Mouse (Mus musculus) limb, embryonic 10.5 days (tissue): ENCODE results near the gene Wwc1. TPM values are rescaled to one million over a fixed set of nuclear protein-coding genes. Genes with fewer than 3 reads are reported as not detected.

Experiments used
- DNase-seq: peaks from one replicate; pipeline ENCODE4 v3.0.0-alpha.2; 2017; ENCODE audit warnings: low spot score
- H3K27ac ChIP-seq: fragments of 300-500 bp; sonication (generic); 2 replicates; pipeline ENCODE4 v1.5.1; 2016; ENCODE audit warnings: mild to moderate bottlenecking
- H3K27me3 ChIP-seq: fragments of 300-500 bp; sonication (generic); 2 replicates; pipeline ENCODE4 v1.6.1; 2016; ENCODE audit warnings: low read depth, mild to moderate bottlenecking; ENCODE audit not compliant: poor library complexity, severe bottlenecking
- H3K36me3 ChIP-seq: fragments of 300-500 bp; sonication (generic); 2 replicates; pipeline ENCODE4 v1.6.1; 2016; ENCODE audit warnings: mild to moderate bottlenecking, moderate library complexity
- H3K4me1 ChIP-seq: fragments of 300-500 bp; sonication (generic); 2 replicates; pipeline ENCODE4 v1.6.1; 2016
- H3K4me3 ChIP-seq: fragments of 300-500 bp; sonication (generic); 2 replicates; pipeline ENCODE4 v1.5.1; 2016; ENCODE audit warnings: mild to moderate bottlenecking, moderate library complexity
- H3K9me3 ChIP-seq: fragments of 300-500 bp; sonication (generic); replicated peaks from 2 replicates; pipeline ENCODE4 v1.6.1; 2016; ENCODE audit warnings: mild to moderate bottlenecking
- whole genome bisulfite sequencing: fragments of 180-500 bp; shearing (Covaris S2); methylation state at CpG from one replicate; pipeline ENCODE4 v1.1.7; 2016; 5-methylcytosine and 5-hydroxymethylcytosine counted together
- polyA plus RNA-seq: library from polyadenylated mRNA; unstranded; fragments of >200 nt; fragmentation: Nextera tagmentation; extraction: Ambion mirVana; gene quantifications from 2 replicates; pipeline ENCODE4 v1.2.1, GENCODE M21; 2016

The Wwc1 gene
- polyA plus RNA-seq, 1 experiment from 2014 or later, result 2.2 TPM

GRCm38 (mm10) chr11:35888790-35889189, 91.5 kb downstream of the Wwc1 start:
- 91% methylated on average over 8 of the region's 8 CpGs for WGBS
- H3K9me3 ChIP-seq, result no peaks in the 10 kb centered on the region

GRCm38 (mm10) chr11:35882777-35883176, 97.5 kb downstream of the Wwc1 start:
- Histone ChIP-seq H3K4me1 (peaks cover 7% of the 10 kb centered on the region), H3K36me3 (no peaks in the 10 kb centered on the region), H3K4me3 (no peak overlapping the region), H3K9me3 (no peaks in the 10 kb centered on the region), H3K27ac (no peak overlapping the region), H3K27me3 (no peaks in the 10 kb centered on the region)
- 97% methylated on average over 6 of the region's 6 CpGs for WGBS
- DNase-seq, result no peak

More at GRCm38 (mm10) chr11:35888790-35889189, 91.5 kb downstream of the Wwc1 start:
- no peak for DNase-seq
- Histone ChIP-seq H3K27me3 (no peaks in the 10 kb centered on the region), H3K27ac (no peak overlapping the region), H3K36me3 (0 out of 2 replicates have a peak, but pooled peaks cover 3% of the 10 kb centered on the region), H3K4me3 (no peak overlapping the region), H3K4me1 (peaks cover 11% of the 10 kb centered on the region)

- 55% methylated on average over 4 of the region's 4 CpGs for WGBS
- no peak overlapping the region for H3K4me3 ChIP-seq
- H3K4me1 ChIP-seq, result peaks cover 28% of the 10 kb centered on the region
- H3K27me3 ChIP-seq, result peaks cover 9% of the 10 kb centered on the region; the same call in 1 of the 2 replicates
- H3K9me3 ChIP-seq, result no peaks in the 10 kb centered on the region
- H3K36me3 ChIP-seq, result no peaks in the 10 kb centered on the region
- no peak for DNase-seq
- 0 out of 2 replicates have a peak overlapping the region, but pooled peaks have one; percentile 54 for H3K27ac ChIP-seq
Observed at GRCm38 (mm10) chr11:35878559-35878897, 101.8 kb downstream of the Wwc1 start.

GRCm38 (mm10) chr11:35877651-35878558, 102.4 kb downstream of the Wwc1 start:
- WGBS, result 56% methylated on average over 14 of the region's 14 CpGs
- H3K4me3 ChIP-seq, result no peak overlapping the region
- no peaks in the 10 kb centered on the region for H3K36me3 ChIP-seq
- peak overlapping the region; percentile 54; the same call in 1 of the 2 replicates for H3K27ac ChIP-seq
- H3K4me1 ChIP-seq, result peaks cover 30% of the 10 kb centered on the region
- H3K9me3 ChIP-seq, result no peaks in the 10 kb centered on the region
- no peak for DNase-seq
- H3K27me3 ChIP-seq, result peaks cover 9% of the 10 kb centered on the region; the same call in 1 of the 2 replicates

GRCm38 (mm10) chr11:35873624-35874244, 106.6 kb downstream of the Wwc1 start:
- no peaks in the 10 kb centered on the region for H3K36me3 ChIP-seq
- peaks cover 38% of the 10 kb centered on the region for H3K4me1 ChIP-seq
- 56% methylated on average over 21 of the region's 21 CpGs for WGBS
- no peak overlapping the region for H3K4me3 ChIP-seq
- no peak for DNase-seq
- H3K9me3 ChIP-seq, result no peaks in the 10 kb centered on the region
- peaks cover 9% of the 10 kb centered on the region; the same call in 1 of the 2 replicates for H3K27me3 ChIP-seq
- no peak overlapping the region for H3K27ac ChIP-seq

GRCm38 (mm10) chr11:35870961-35871360, 109.4 kb downstream of the Wwc1 start:
- Histone ChIP-seq H3K27ac (peak overlapping the region; percentile 70), H3K4me3 (no peak overlapping the region), H3K4me1 (peaks cover 21% of the 10 kb centered on the region), H3K36me3 (no peaks in the 10 kb centered on the region), H3K27me3 (peaks cover 8% of the 10 kb centered on the region; the same call in 1 of the 2 replicates), H3K9me3 (no peaks in the 10 kb centered on the region)
- no peak for DNase-seq
- WGBS, result 75% methylated on average over 9 of the region's 9 CpGs

- Histone ChIP-seq H3K9me3 (no peaks in the 10 kb centered on the region), H3K27me3 (no peaks in the 10 kb centered on the region), H3K4me3 (no peak overlapping the region), H3K36me3 (no peaks in the 10 kb centered on the region), H3K4me1 (peaks cover 36% of the 10 kb centered on the region), H3K27ac (peak overlapping the region; percentile 84)
- WGBS, result 85% methylated on average over 7 of the region's 7 CpGs
- DNase-seq, result no peak
Observed at GRCm38 (mm10) chr11:35866140-35866539, 114.2 kb downstream of the Wwc1 start.

- no peaks in the 10 kb centered on the region for H3K36me3 ChIP-seq
- H3K9me3 ChIP-seq, result no peaks in the 10 kb centered on the region
- peak overlapping the region; percentile 84 for H3K27ac ChIP-seq
- H3K4me3 ChIP-seq, result peak overlapping the region; percentile 27
- no peaks in the 10 kb centered on the region for H3K27me3 ChIP-seq
- 37% methylated on average over 9 of the region's 9 CpGs for WGBS
- DNase-seq, result peak; percentile 78
- peaks cover 29% of the 10 kb centered on the region for H3K4me1 ChIP-seq
Observed at GRCm38 (mm10) chr11:35864981-35865604, 115.2 kb downstream of the Wwc1 start.

GRCm38 (mm10) chr11:35863653-35864052, 116.7 kb downstream of the Wwc1 start:
- 89% methylated on average over 5 of the region's 5 CpGs for WGBS
- DNase-seq, result no peak
- H3K9me3 ChIP-seq, result no peaks in the 10 kb centered on the region
- no peaks in the 10 kb centered on the region for H3K27me3 ChIP-seq
- no peaks in the 10 kb centered on the region for H3K36me3 ChIP-seq
- H3K27ac ChIP-seq, result no peak overlapping the region
- H3K4me1 ChIP-seq, result peaks cover 29% of the 10 kb centered on the region
- no peak overlapping the region for H3K4me3 ChIP-seq

- Histone ChIP-seq H3K4me1 (peaks cover 7% of the 10 kb centered on the region; the same call in 1 of the 2 replicates), H3K27ac (no peak overlapping the region), H3K36me3 (no peaks in the 10 kb centered on the region), H3K27me3 (no peaks in the 10 kb centered on the region), H3K4me3 (no peak overlapping the region), H3K9me3 (no peaks in the 10 kb centered on the region)
- DNase-seq, result no peak
- WGBS, result 90% methylated on average over 12 of the region's 12 CpGs
Observed at GRCm38 (mm10) chr11:35857395-35858067, 122.8 kb downstream of the Wwc1 start.

GRCm38 (mm10) chr11:35856359-35857040, 123.8 kb downstream of the Wwc1 start:
- Histone ChIP-seq H3K4me1 (peaks cover 7% of the 10 kb centered on the region; the same call in 1 of the 2 replicates), H3K36me3 (no peaks in the 10 kb centered on the region), H3K9me3 (no peaks in the 10 kb centered on the region), H3K27me3 (no peaks in the 10 kb centered on the region), H3K4me3 (no peak overlapping the region), H3K27ac (no peak overlapping the region)
- WGBS, result 66% methylated on average over 11 of the region's 11 CpGs
- no peak for DNase-seq

- H3K27ac ChIP-seq, result no peak overlapping the region
- peaks cover 7% of the 10 kb centered on the region; the same call in 1 of the 2 replicates for H3K4me1 ChIP-seq
- no peak overlapping the region for H3K4me3 ChIP-seq
- no peaks in the 10 kb centered on the region for H3K9me3 ChIP-seq
- DNase-seq, result no peak
- 81% methylated on average over 8 of the region's 9 CpGs for WGBS
- no peaks in the 10 kb centered on the region for H3K27me3 ChIP-seq
- H3K36me3 ChIP-seq, result no peaks in the 10 kb centered on the region
Observed at GRCm38 (mm10) chr11:35855567-35855966, 124.8 kb downstream of the Wwc1 start.
